Mouse (Mus musculus): ENCODE measurements around the gene Rap1gap2. TPM values are rescaled to one million over a fixed set of nuclear protein-coding genes. Genes with fewer than 3 reads are reported as not detected.

Rap1gap2 gene
- polyA plus RNA-seq, 1 experiment from 2014 or later: 3.4 TPM

GRCm38 (mm10) chr11:74447991-74448403, 162.7 kb downstream of the Rap1gap2 start:
- Histone ChIP-seq H3K4me1 (ENCODE audit: control insufficient read depth, insufficient read depth, low read length) (no peaks in the 10 kb centered on the region), H3K27ac (replicated peaks; ENCODE audit: low read depth, low read length) (no peak overlapping the region), H3K27me3 (replicated peaks; ENCODE audit: control insufficient read depth, insufficient read depth, low read length) (no peaks in the 10 kb centered on the region), H3K4me3 (ENCODE audit: low read depth, low read length) (no peak overlapping the region), H3K9me3 (ENCODE audit: control insufficient read depth, low read length) (peaks cover 7% of the 10 kb centered on the region; the same call in 1 of the 2 replicates), H3K4me2 (ENCODE audit: low read depth, low read length) (no peak overlapping the region), H3K36me3 (ENCODE audit: control insufficient read depth, insufficient read depth, low read length) (no peaks in the 10 kb centered on the region), H3K9ac (ENCODE audit: low read depth, low read length) (no peak overlapping the region)
- WGBS: 81% methylated on average over 6 of the region's 6 CpGs
- no peak for DNase-seq (ENCODE audit: low spot score)
- no peak for ATAC-seq (ENCODE audit: low read depth)

GRCm38 (mm10) chr11:74445591-74445990, 165.1 kb downstream of the Rap1gap2 start:
- Histone ChIP-seq H3K9me3 (ENCODE audit: control insufficient read depth, low read length) (peaks cover 7% of the 10 kb centered on the region; the same call in 1 of the 2 replicates), H3K4me1 (ENCODE audit: control insufficient read depth, insufficient read depth, low read length) (no peaks in the 10 kb centered on the region), H3K27ac (replicated peaks; ENCODE audit: low read depth, low read length) (no peak overlapping the region), H3K4me2 (ENCODE audit: low read depth, low read length) (no peak overlapping the region), H3K27me3 (replicated peaks; ENCODE audit: control insufficient read depth, insufficient read depth, low read length) (no peaks in the 10 kb centered on the region), H3K4me3 (ENCODE audit: low read depth, low read length) (no peak overlapping the region), H3K9ac (ENCODE audit: low read depth, low read length) (no peak overlapping the region), H3K36me3 (ENCODE audit: control insufficient read depth, insufficient read depth, low read length) (no peaks in the 10 kb centered on the region)
- ATAC-seq (ENCODE audit: low read depth): no peak
- DNase-seq (ENCODE audit: low spot score): no peak
- WGBS: 83% methylated on average over 3 of the region's 3 CpGs

GRCm38 (mm10) chr11:74443924-74444256, 166.8 kb downstream of the Rap1gap2 start:
- Histone ChIP-seq H3K27me3 (replicated peaks; ENCODE audit: control insufficient read depth, insufficient read depth, low read length) (no peaks in the 10 kb centered on the region), H3K9ac (ENCODE audit: low read depth, low read length) (no peak overlapping the region), H3K9me3 (ENCODE audit: control insufficient read depth, low read length) (peaks cover 7% of the 10 kb centered on the region; the same call in 1 of the 2 replicates), H3K27ac (replicated peaks; ENCODE audit: low read depth, low read length) (no peak overlapping the region), H3K4me1 (ENCODE audit: control insufficient read depth, insufficient read depth, low read length) (no peaks in the 10 kb centered on the region), H3K36me3 (ENCODE audit: control insufficient read depth, insufficient read depth, low read length) (no peaks in the 10 kb centered on the region), H3K4me2 (ENCODE audit: low read depth, low read length) (no peak overlapping the region), H3K4me3 (ENCODE audit: low read depth, low read length) (no peak overlapping the region)
- ATAC-seq (ENCODE audit: low read depth) (no peak), DNase-seq (ENCODE audit: low spot score) (no peak)
- 79% methylated on average over 5 of the region's 5 CpGs for WGBS

- Histone ChIP-seq H3K9ac (ENCODE audit: low read depth, low read length) (no peak overlapping the region), H3K36me3 (ENCODE audit: control insufficient read depth, insufficient read depth, low read length) (no peaks in the 10 kb centered on the region), H3K4me2 (ENCODE audit: low read depth, low read length) (no peak overlapping the region), H3K9me3 (ENCODE audit: control insufficient read depth, low read length) (peaks cover 7% of the 10 kb centered on the region; the same call in 1 of the 2 replicates), H3K4me3 (ENCODE audit: low read depth, low read length) (no peak overlapping the region), H3K27ac (replicated peaks; ENCODE audit: low read depth, low read length) (no peak overlapping the region), H3K27me3 (replicated peaks; ENCODE audit: control insufficient read depth, insufficient read depth, low read length) (no peaks in the 10 kb centered on the region), H3K4me1 (ENCODE audit: control insufficient read depth, insufficient read depth, low read length) (no peaks in the 10 kb centered on the region)
- DNase-seq (ENCODE audit: low spot score) (no peak), ATAC-seq (ENCODE audit: low read depth) (no peak)
- 75% methylated on average over 6 of the region's 6 CpGs for WGBS
Measured at GRCm38 (mm10) chr11:74443147-74443923, 167.4 kb downstream of the Rap1gap2 start.

- no peak for DNase-seq (ENCODE audit: low spot score)
- ATAC-seq (ENCODE audit: low read depth): no peak
- H3K27ac ChIP-seq (replicated peaks; ENCODE audit: low read depth, low read length): no peak overlapping the region
- H3K27me3 ChIP-seq (replicated peaks; ENCODE audit: control insufficient read depth, insufficient read depth, low read length): no peaks in the 10 kb centered on the region
- H3K4me3 ChIP-seq (ENCODE audit: low read depth, low read length): no peak overlapping the region
- no peaks in the 10 kb centered on the region for H3K4me1 ChIP-seq (ENCODE audit: control insufficient read depth, insufficient read depth, low read length)
- no peak overlapping the region for H3K4me2 ChIP-seq (ENCODE audit: low read depth, low read length)
- H3K9ac ChIP-seq (ENCODE audit: low read depth, low read length): no peak overlapping the region
- peaks cover 7% of the 10 kb centered on the region; the same call in 1 of the 2 replicates for H3K9me3 ChIP-seq (ENCODE audit: control insufficient read depth, low read length)
- H3K36me3 ChIP-seq (ENCODE audit: control insufficient read depth, insufficient read depth, low read length): no peaks in the 10 kb centered on the region
- 81% methylated on average over 4 of the region's 4 CpGs for WGBS
Measured at GRCm38 (mm10) chr11:74442396-74442795, 168.3 kb downstream of the Rap1gap2 start.

- Histone ChIP-seq H3K9ac (ENCODE audit: low read depth, low read length) (no peak overlapping the region), H3K4me1 (ENCODE audit: control insufficient read depth, insufficient read depth, low read length) (no peaks in the 10 kb centered on the region), H3K4me3 (ENCODE audit: low read depth, low read length) (no peak overlapping the region), H3K27ac (replicated peaks; ENCODE audit: low read depth, low read length) (no peak overlapping the region), H3K27me3 (replicated peaks; ENCODE audit: control insufficient read depth, insufficient read depth, low read length) (no peaks in the 10 kb centered on the region), H3K36me3 (ENCODE audit: control insufficient read depth, insufficient read depth, low read length) (no peaks in the 10 kb centered on the region), H3K4me2 (ENCODE audit: low read depth, low read length) (no peak overlapping the region), H3K9me3 (ENCODE audit: control insufficient read depth, low read length) (peaks cover 6% of the 10 kb centered on the region; the same call in 1 of the 2 replicates)
- no peak for DNase-seq (ENCODE audit: low spot score)
- ATAC-seq (ENCODE audit: low read depth): no peak
- 77% methylated on average over 8 of the region's 8 CpGs for WGBS
Measured at GRCm38 (mm10) chr11:74440112-74440511, 170.6 kb downstream of the Rap1gap2 start.

GRCm38 (mm10) chr11:74439202-74439601, 171.5 kb downstream of the Rap1gap2 start:
- no peak for ATAC-seq (ENCODE audit: low read depth)

GRCm38 (mm10) chr11:74438249-74438648, 172.5 kb downstream of the Rap1gap2 start:
- Histone ChIP-seq H3K36me3 (ENCODE audit: control insufficient read depth, insufficient read depth, low read length) (no peaks in the 10 kb centered on the region), H3K9me3 (ENCODE audit: control insufficient read depth, low read length) (no peaks in the 10 kb centered on the region), H3K9ac (ENCODE audit: low read depth, low read length) (no peak overlapping the region), H3K4me2 (ENCODE audit: low read depth, low read length) (no peak overlapping the region), H3K4me1 (ENCODE audit: control insufficient read depth, insufficient read depth, low read length) (no peaks in the 10 kb centered on the region), H3K4me3 (ENCODE audit: low read depth, low read length) (no peak overlapping the region), H3K27me3 (replicated peaks; ENCODE audit: control insufficient read depth, insufficient read depth, low read length) (no peaks in the 10 kb centered on the region), H3K27ac (replicated peaks; ENCODE audit: low read depth, low read length) (no peak overlapping the region)
- ATAC-seq (ENCODE audit: low read depth) (no peak), DNase-seq (ENCODE audit: low spot score) (no peak)
- WGBS: 77% methylated on average over 4 of the region's 4 CpGs

More at GRCm38 (mm10) chr11:74439202-74439601, 171.5 kb downstream of the Rap1gap2 start:
- no peaks in the 10 kb centered on the region for H3K36me3 ChIP-seq (ENCODE audit: control insufficient read depth, insufficient read depth, low read length)
- H3K9ac ChIP-seq (ENCODE audit: low read depth, low read length): no peak overlapping the region
- no peak for DNase-seq (ENCODE audit: low spot score)
- H3K9me3 ChIP-seq (ENCODE audit: control insufficient read depth, low read length): no peaks in the 10 kb centered on the region
- 58% methylated on average over 6 of the region's 6 CpGs for WGBS
- H3K4me1 ChIP-seq (ENCODE audit: control insufficient read depth, insufficient read depth, low read length): no peaks in the 10 kb centered on the region
- H3K27me3 ChIP-seq (replicated peaks; ENCODE audit: control insufficient read depth, insufficient read depth, low read length): no peaks in the 10 kb centered on the region
- H3K27ac ChIP-seq (replicated peaks; ENCODE audit: low read depth, low read length): no peak overlapping the region
- H3K4me2 ChIP-seq (ENCODE audit: low read depth, low read length): no peak overlapping the region
- no peak overlapping the region for H3K4me3 ChIP-seq (ENCODE audit: low read depth, low read length)

- WGBS: 78% methylated on average over 2 of the region's 2 CpGs
Measured at GRCm38 (mm10) chr11:74435366-74435765, 175.3 kb downstream of the Rap1gap2 start.

More at GRCm38 (mm10) chr11:74435366-74435765, 175.3 kb downstream of the Rap1gap2 start:
- Histone ChIP-seq H3K4me2 (ENCODE audit: low read depth, low read length) (no peak overlapping the region), H3K27me3 (replicated peaks; ENCODE audit: control insufficient read depth, insufficient read depth, low read length) (no peaks in the 10 kb centered on the region), H3K4me3 (ENCODE audit: low read depth, low read length) (no peak overlapping the region), H3K36me3 (ENCODE audit: control insufficient read depth, insufficient read depth, low read length) (no peaks in the 10 kb centered on the region), H3K9ac (ENCODE audit: low read depth, low read length) (no peak overlapping the region), H3K9me3 (ENCODE audit: control insufficient read depth, low read length) (no peaks in the 10 kb centered on the region), H3K4me1 (ENCODE audit: control insufficient read depth, insufficient read depth, low read length) (no peaks in the 10 kb centered on the region), H3K27ac (replicated peaks; ENCODE audit: low read depth, low read length) (no peak overlapping the region)
- no peak for ATAC-seq (ENCODE audit: low read depth)
- DNase-seq (ENCODE audit: low spot score): no peak
